Mouse (Mus musculus) ES-Bruce4 (cell line): ENCODE measurements around the gene Pkp4. TPM values are rescaled to one million over a fixed set of nuclear protein-coding genes. Genes with fewer than 3 reads are reported as not detected.

Experiments
- H3K27ac ChIP-seq: 2 replicates; pipeline ENCODE4 v1.5.1; 2012; ENCODE audit warnings: low read length, inconsistent platforms; ENCODE audit not compliant: insufficient read depth
- H3K27me3 ChIP-seq: 2 replicates; pipeline ENCODE4 v1.6.1; 2012; ENCODE audit warnings: mild to moderate bottlenecking, low read length, inconsistent platforms; ENCODE audit not compliant: control insufficient read depth, poor library complexity, insufficient read depth, severe bottlenecking
- H3K36me3 ChIP-seq: 2 replicates; pipeline ENCODE4 v1.6.1; 2012; ENCODE audit warnings: inconsistent platforms, mild to moderate bottlenecking, low read length, moderate library complexity; ENCODE audit not compliant: control insufficient read depth, poor library complexity, insufficient read depth, severe bottlenecking
- H3K4me1 ChIP-seq: one replicate; pipeline ENCODE4 v1.8.1; 2011; ENCODE audit warnings: low read length; ENCODE audit not compliant: control insufficient read depth, insufficient read depth
- H3K4me3 ChIP-seq: 2 replicates; pipeline ENCODE4 v1.5.1; 2011; ENCODE audit warnings: low read depth, mild to moderate bottlenecking, low read length
- H3K9ac ChIP-seq: 2 replicates; pipeline ENCODE4 v1.6.1; 2012; ENCODE audit warnings: low read depth, mild to moderate bottlenecking, inconsistent platforms; ENCODE audit not compliant: poor library complexity, severe bottlenecking
- H3K9me3 ChIP-seq: replicated peaks from 2 replicates; pipeline ENCODE4 v1.6.1; 2012; ENCODE audit warnings: mild to moderate bottlenecking, low read length, inconsistent platforms; ENCODE audit not compliant: control insufficient read depth, poor library complexity, insufficient read depth, severe bottlenecking
- CTCF ChIP-seq: IDR thresholded peaks from one replicate; pipeline ENCODE4 v1.8.1; 2011; ENCODE audit warnings: low read depth, low read length
- EP300 ChIP-seq: IDR thresholded peaks from 2 replicates; pipeline ENCODE4 v1.6.1; 2011; ENCODE audit warnings: low read depth, low read length; ENCODE audit not compliant: insufficient read depth
- POLR2A ChIP-seq: IDR thresholded peaks from one replicate; pipeline ENCODE4 v1.8.1; 2011; ENCODE audit warnings: low read length; ENCODE audit not compliant: insufficient read depth
- polyA plus RNA-seq: library from polyadenylated mRNA; stranded (reverse); fragments of >200 nt; gene quantifications from 2 replicates; pipeline ENCODE4 v1.2.4, GENCODE M21; 2011; ENCODE audit warnings: low read depth; ENCODE audit not compliant: missing spikeins, insufficient read depth, insufficient read length

Gene Pkp4
- polyA plus RNA-seq, 1 experiment, result 82.1 TPM

DNA sequence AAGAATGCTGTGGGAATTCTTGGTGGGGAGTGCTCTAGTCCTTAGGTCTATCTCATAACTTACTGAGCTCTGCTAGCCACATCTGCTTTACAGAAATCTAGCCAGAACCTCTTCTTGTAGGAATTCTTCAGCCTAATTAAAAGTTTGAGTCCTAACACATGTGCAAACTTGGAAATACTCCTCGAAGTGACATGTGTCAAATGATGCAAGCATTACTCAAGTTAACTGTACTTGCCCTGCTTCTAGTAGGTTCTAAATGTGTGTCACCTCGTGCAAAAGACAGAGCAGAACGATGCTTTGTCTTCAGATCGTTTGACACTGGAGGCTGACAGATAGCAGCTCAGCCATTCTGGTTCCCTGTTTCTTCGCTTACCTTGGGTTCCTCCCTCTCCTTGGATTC is 32.5 kb downstream of the Pkp4 start:
- Histone ChIP-seq H3K4me3 (no peak overlapping the region), H3K4me1 (no peaks in the 10 kb centered on the region), H3K36me3 (peaks cover 3% of the 10 kb centered on the region; the same call in 1 of the 2 replicates), H3K27ac (no peak overlapping the region), H3K9me3 (no peaks in the 10 kb centered on the region), H3K27me3 (no peaks in the 10 kb centered on the region), H3K9ac (no peak overlapping the region)
- no peak for TF ChIP-seq POLR2A
- no peak for TF ChIP-seq CTCF
- no peak for TF ChIP-seq EP300

- TF ChIP-seq EP300 (no peak), POLR2A (no peak), CTCF (no peak)
- H3K36me3 ChIP-seq, result no peaks in the 10 kb centered on the region; the same call in 1 of the 2 replicates
Observed at GRCm38 (mm10) chr2:59197156-59197555, 36.5 kb downstream of the Pkp4 start.

GRCm38 (mm10) chr2:59199476-59199976 is 38.9 kb downstream of the Pkp4 start:
- no peaks in the 10 kb centered on the region for H3K9me3 ChIP-seq
- TF ChIP-seq EP300 (no peak), CTCF (no peak), POLR2A (no peak)
- no peak overlapping the region for H3K9ac ChIP-seq
- H3K27me3 ChIP-seq, result no peaks in the 10 kb centered on the region
- no peak overlapping the region for H3K27ac ChIP-seq
- H3K4me1 ChIP-seq, result no peaks in the 10 kb centered on the region
- H3K36me3 ChIP-seq, result no peaks in the 10 kb centered on the region
- no peak overlapping the region for H3K4me3 ChIP-seq

More at GRCm38 (mm10) chr2:59197156-59197555, 36.5 kb downstream of the Pkp4 start:
- Histone ChIP-seq H3K27ac (no peak overlapping the region), H3K9ac (no peak overlapping the region), H3K4me1 (no peaks in the 10 kb centered on the region), H3K27me3 (no peaks in the 10 kb centered on the region), H3K9me3 (no peaks in the 10 kb centered on the region), H3K4me3 (no peak overlapping the region)

GRCm38 (mm10) chr2:59200511-59200910 is 39.9 kb downstream of the Pkp4 start:
- Histone ChIP-seq H3K27me3 (no peaks in the 10 kb centered on the region), H3K9ac (no peak overlapping the region), H3K36me3 (no peaks in the 10 kb centered on the region), H3K27ac (no peak overlapping the region), H3K4me1 (no peaks in the 10 kb centered on the region), H3K4me3 (no peak overlapping the region), H3K9me3 (no peaks in the 10 kb centered on the region)
- TF ChIP-seq EP300 (no peak), POLR2A (no peak), CTCF (no peak)

GRCm38 (mm10) chr2:59202930-59203329 is 42.3 kb downstream of the Pkp4 start:
- no peaks in the 10 kb centered on the region for H3K9me3 ChIP-seq
- H3K27ac ChIP-seq, result no peak overlapping the region
- no peak overlapping the region for H3K9ac ChIP-seq
- H3K36me3 ChIP-seq, result no peaks in the 10 kb centered on the region
- H3K4me1 ChIP-seq, result no peaks in the 10 kb centered on the region
- no peaks in the 10 kb centered on the region for H3K27me3 ChIP-seq
- no peak overlapping the region for H3K4me3 ChIP-seq
- TF ChIP-seq CTCF (no peak), EP300 (no peak), POLR2A (no peak)

DNA sequence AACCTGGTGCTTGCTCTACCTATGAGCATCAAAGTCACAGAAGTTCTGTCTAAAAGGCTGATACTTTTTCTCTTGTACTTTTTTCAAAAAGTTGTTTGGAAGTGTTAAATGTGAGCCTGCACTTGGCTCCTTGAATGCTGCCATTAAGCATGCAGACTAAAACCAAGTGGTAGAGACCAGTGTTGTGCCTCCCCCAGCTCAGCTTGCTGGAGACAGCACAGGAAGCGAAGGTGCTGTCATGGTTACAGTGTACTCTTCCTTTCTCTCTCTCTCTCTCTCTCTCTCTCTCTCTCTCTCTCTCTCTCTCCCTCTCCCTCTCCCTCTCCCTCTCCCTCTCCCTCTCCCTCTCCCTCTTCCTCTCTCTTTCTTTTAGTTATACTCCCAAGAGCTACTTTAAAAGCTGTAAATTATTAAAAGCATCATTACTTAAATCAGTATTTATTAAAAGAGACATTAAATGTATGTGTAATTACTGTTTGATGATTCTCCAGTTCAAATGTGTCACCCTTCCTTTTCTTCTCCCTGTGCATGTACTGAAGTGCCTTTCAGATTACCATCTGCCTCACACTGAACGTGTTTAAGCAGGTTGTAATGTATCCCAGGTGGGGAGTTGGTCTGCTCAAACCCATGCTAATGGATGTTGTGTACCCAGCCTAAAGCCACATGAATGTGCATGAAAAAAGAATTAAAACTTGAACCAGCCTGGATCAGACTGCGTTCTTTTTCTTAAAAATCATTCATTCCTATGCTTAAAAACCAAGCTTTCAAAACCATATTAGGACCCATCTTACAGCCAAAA is 43.2 kb downstream of the Pkp4 start:
- Histone ChIP-seq H3K4me3 (no peak overlapping the region), H3K9me3 (no peaks in the 10 kb centered on the region), H3K9ac (no peak overlapping the region), H3K36me3 (no peaks in the 10 kb centered on the region), H3K27me3 (no peaks in the 10 kb centered on the region), H3K27ac (no peak overlapping the region), H3K4me1 (no peaks in the 10 kb centered on the region)
- no peak for TF ChIP-seq EP300
- no peak for TF ChIP-seq CTCF
- TF ChIP-seq POLR2A, result no peak
